Mouse (Mus musculus) heart, postnatal 10 days (tissue): ENCODE data around the gene Cops7b. TPM values are rescaled to one million over a fixed set of nuclear protein-coding genes. Genes with fewer than 3 reads are reported as not detected.

Experiments
- DNase-seq, 2 experiments: peaks; one replicate each; pipeline ENCODE4 v3.0.0; 2021
- intact Hi-C: fragments of 180-260 bp; cut with DNase I; formaldehyde crosslinking; loops from one replicate; pipeline ENCODE4 v1.15.1; 2025
- microRNA-seq, 2 experiments: library from miRNA; unstranded; fragments of <30 nt; microRNA quantifications; one replicate each; pipeline ENCODE4 v1.2.0; 2022
- total RNA-seq, 2 experiments: library from RNA; stranded (reverse); gene quantifications; 2 replicates each; pipeline ENCODE4 v1.2.3; 2021

Cops7b gene
- total RNA-seq, 2 experiments from 2014 or later = 11.0 to 12.6 TPM

GRCm38 (mm10) chr1:86650272-86650671 lies 67.6 kb downstream of the Cops7b start:
- peak; percentile 50 to 77 for DNase-seq
- intact Hi-C loops = loop anchor here (1.0 to 2.0 kb wide), 2 partner anchors 19 to 392 kb away; no protein-coding TSS in a partner anchor

GRCm38 (mm10) chr1:86652675-86653074 lies 70.0 kb downstream of the Cops7b start:
- intact Hi-C loops = no loop called here
- DNase-seq = no peak

GRCm38 (mm10) chr1:86657071-86657470 lies 74.4 kb downstream of the Cops7b start:
- intact Hi-C loops = no loop called here
- peak; percentile 24 to 26 for DNase-seq

Small RNAs within 50 kb of the gene (microRNA-seq; reads per million reads assigned to microRNA genes)
- 0 reads per million in 2 experiments for gene Gm22955

Other genes starting within 250 kb of the Cops7b start
- 100 to 1,000 TPM; 168 to 169 TPM for gene Ncl, start 223.5 kb upstream of the Cops7b start, total RNA-seq
- gene Nmur1, start 156.7 kb upstream of the Cops7b start, total RNA-seq = not detected
- not detected for gene Tex44, start 156.6 kb upstream of the Cops7b start, total RNA-seq
- gene Ptma, start 56.2 kb upstream of the Cops7b start, total RNA-seq = 100 to 1,000 TPM; 535 to 599 TPM
- gene Pde6d, start 275 bp upstream of the Cops7b start, total RNA-seq = 10 to 100 TPM; 37.9 to 40.9 TPM
- under 1 TPM; 0.42 to 0.93 TPM for gene Nppc, start 87.7 kb downstream of the Cops7b start, total RNA-seq
- gene Dis3l2, start 120.9 kb downstream of the Cops7b start, total RNA-seq = 10 to 100 TPM; 16.0 TPM